Mouse (Mus musculus) cerebellum, postnatal 14 days (tissue): ENCODE measurements around the gene Clip3.

Experiments used
- DNase-seq, 2 experiments: peaks; one replicate each; pipeline ENCODE4 v3.0.0; 2021; ENCODE audit warnings: mixed read lengths in 2 of 2

Clip3 gene

GRCm38 (mm10) chr7:30327140-30327539, 35.6 kb downstream of the Clip3 start:
- peak; percentile 94 to 96 for DNase-seq

DNA sequence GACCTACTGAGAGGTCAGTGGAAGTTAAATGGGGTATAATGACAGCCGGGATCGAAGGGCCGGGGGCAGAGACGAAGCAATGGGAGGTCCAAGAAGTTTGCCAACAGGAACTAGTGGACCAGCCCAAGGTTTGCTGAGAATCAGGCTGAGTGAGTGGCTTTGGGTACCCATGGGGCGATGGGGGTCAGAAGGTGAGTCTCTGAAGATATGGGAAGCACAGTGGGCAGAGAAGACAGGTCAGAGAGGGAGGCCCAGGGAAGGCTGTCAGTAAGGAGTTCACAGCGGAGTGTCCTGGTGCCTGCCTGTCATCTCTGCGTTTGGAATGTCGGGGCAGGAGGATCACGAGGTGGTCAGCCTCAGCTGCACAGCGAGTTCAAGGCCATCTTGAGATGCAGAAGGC, 36.9 kb downstream of the Clip3 start:
- DNase-seq, result no peak

GRCm38 (mm10) chr7:30331887-30332286, 40.4 kb downstream of the Clip3 start:
- DNase-seq, result peak; percentile 96

GRCm38 (mm10) chr7:30332622-30333259, 41.2 kb downstream of the Clip3 start:
- DNase-seq, result peak in 1 of 2 experiments; percentile 36

DNA sequence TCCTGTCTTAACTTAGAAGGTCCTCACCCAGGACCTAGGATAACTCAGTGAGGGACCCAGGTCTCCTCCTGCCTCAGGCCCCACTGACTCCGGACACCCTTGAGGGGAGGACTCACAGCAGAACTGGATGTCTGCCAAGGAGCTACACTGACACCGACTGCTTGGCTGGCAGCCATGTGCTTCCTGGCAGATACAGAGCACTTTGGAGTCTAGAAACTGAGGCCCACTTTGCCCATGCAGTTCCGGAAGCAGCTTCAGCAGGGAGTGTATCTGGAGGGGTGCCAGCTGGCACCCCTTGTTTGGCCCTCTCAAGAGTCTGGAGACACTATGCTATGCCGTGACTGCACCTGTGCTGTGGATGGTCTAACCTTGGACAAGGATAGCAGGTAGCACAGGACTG, 41.9 kb downstream of the Clip3 start:
- DNase-seq, result peak; percentile 93 to 95

- DNase-seq, result peak; percentile 61 to 71
Measured at GRCm38 (mm10) chr7:30334563-30334962, 43.0 kb downstream of the Clip3 start.

DNA sequence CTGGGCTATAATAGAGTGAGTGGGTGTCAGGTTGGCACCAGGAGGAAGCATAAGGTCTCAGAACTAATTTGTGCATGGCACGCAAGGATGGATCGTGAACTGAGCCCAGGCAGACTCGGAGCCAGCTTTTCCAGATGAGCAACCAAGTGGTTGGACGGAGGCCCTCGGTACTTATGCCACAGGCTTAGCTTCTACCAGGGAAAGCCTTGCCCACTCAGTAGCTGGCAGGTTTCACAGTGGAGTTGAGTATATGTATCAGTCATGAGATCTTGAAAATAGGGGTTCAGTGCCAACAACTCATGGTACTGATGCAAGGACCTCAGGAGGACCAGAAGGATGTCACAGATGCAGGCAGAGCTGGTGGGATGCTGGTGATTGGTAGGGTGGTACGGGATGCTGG, 44.2 kb downstream of the Clip3 start:
- DNase-seq, result peak; percentile 75 to 78

DNA sequence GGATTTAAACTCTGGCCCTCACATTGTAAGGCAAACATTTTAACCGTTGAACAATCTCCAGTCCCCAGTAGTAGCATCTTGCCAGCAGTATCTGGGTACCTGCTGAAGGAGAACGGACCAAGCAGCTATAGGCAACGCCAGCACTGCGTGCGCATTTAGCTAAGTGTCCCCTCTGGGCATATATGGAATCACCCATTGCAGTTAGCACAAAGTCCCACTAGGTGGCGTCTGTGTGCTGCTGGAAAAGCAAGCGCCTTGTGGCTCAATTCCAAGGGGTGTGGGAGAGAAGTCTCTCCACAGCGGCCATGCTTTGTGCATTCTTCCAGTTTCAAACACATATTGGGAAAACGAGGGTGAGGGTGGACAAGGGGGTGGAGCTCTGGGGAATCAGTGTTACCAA, 44.9 kb downstream of the Clip3 start:
- DNase-seq, result peak; percentile 96 to 99

DNA sequence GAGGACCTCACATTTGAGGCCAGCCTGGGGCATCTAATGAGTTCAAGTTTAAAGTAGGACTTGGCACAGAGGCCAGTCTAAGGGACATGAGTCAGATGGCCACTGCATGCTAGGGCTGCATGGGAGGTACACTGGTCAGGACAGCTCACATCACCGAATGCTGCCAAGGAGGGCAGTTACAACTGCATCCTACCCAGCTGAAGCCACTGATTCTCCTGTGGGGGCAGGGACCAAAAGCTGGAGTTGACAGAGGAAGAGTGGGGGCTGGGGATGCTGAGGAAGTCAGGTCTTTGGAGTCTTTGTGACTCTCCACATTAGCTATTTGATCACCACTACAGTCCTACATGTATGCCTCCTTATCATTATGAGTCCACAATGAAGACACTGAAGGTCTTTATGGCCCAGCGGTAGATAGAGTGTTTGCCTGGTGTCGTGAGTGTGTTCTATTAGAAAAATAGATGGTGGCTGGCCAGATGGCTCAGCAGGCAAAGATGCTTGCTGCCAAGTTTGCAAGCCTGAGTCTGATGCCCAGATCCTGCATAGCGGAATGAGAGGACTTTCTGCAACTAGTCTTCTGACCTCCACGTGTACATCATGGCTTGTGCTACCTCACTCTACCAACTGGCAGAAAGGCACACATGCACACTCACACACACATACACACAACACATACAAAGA, 48.0 kb downstream of the Clip3 start:
- DNase-seq, result peak; percentile 88 to 90

- DNase-seq, result peak in 1 of 2 experiments; percentile 28
Measured at GRCm38 (mm10) chr7:30346635-30347379, 55.3 kb downstream of the Clip3 start.

DNA sequence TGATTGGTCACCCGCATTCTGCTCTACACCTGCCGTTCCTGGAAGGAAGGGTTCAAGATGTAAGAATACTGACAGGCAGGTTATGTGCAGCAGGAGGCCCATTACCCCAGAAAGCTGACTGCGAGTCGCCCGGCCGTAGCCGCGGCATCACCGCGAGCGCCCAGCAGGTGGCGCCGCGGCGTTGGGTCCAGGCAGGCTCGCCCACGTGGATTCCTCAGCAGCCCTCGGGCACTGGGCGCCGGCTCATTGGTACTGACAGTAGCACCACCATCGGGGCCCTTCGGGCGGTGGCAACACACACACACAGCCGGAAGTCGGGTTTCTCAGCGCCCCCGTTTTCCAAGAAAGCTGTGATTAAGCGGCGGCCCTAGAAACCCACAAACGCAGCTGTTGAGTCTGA, 56.3 kb downstream of the Clip3 start:
- peak; percentile 88 for DNase-seq

GRCm38 (mm10) chr7:30353279-30353822, 61.8 kb downstream of the Clip3 start:
- peak; percentile 85 to 91 for DNase-seq

DNA sequence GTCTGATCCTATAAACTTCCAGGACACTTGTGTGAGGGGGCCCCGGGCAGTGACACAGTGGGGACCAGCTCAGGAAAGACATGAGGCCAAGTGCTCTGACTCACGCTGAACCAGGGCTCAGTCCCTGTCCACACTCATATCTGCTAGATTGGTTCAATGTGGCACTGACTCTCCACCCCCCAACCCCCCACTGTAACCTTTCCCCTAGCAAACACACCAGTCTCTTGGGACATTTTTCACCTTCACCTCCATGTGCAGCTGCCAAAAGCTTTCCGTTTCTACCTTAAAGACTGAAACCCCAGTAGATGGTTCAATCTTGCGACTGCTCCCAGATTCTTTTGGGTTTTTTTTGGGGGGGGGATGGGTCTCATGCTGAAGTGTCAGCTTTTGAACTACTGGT, 62.5 kb downstream of the Clip3 start:
- no peak for DNase-seq
